Mouse (Mus musculus) MEL (cell line): ENCODE measurements around the gene Ndufa1.

Experiments used
- CTCF ChIP-seq, 3 experiments: IDR thresholded peaks in 2 of 3; conservative IDR thresholded peaks in 1 of 3; 2 replicates each; pipeline ENCODE4 v1.5.1; 2011 to 2012; ENCODE audit warnings: low read length in 3 of 3, low read depth in 2 of 3, mild to moderate bottlenecking in 2 of 3, improper control_type of control experiment in 1 of 3, inconsistent platforms in 1 of 3, mixed read lengths in 1 of 3, moderate library complexity in 1 of 3; ENCODE audit not compliant: control insufficient read depth in 1 of 3, insufficient read depth in 1 of 3, poor library complexity in 1 of 3, severe bottlenecking in 1 of 3
- POLR2AphosphoS2 ChIP-seq: IDR thresholded peaks from 2 replicates; pipeline ENCODE4 v1.6.1; 2011; ENCODE audit warnings: low read length, improper control_type of control experiment
- RCOR1 ChIP-seq: IDR thresholded peaks from 2 replicates; pipeline ENCODE4 v1.6.1; 2012; ENCODE audit warnings: low read depth, mild to moderate bottlenecking, inconsistent platforms, low read length, improper control_type of control experiment
- SMC3 ChIP-seq: IDR thresholded peaks from 2 replicates; pipeline ENCODE4 v1.6.1; 2011; ENCODE audit warnings: low read depth, low read length, improper control_type of control experiment
- USF2 ChIP-seq, 2 experiments: IDR thresholded peaks; 2 replicates each; pipeline ENCODE4 v1.6.1; 2011 to 2012; ENCODE audit warnings: improper control_type of control experiment in 2 of 2, low read length in 2 of 2, borderline replicate concordance in 1 of 2, inconsistent platforms in 1 of 2, low read depth in 1 of 2, mild to moderate bottlenecking in 1 of 2; ENCODE audit not compliant: insufficient read depth in 1 of 2

DNA sequence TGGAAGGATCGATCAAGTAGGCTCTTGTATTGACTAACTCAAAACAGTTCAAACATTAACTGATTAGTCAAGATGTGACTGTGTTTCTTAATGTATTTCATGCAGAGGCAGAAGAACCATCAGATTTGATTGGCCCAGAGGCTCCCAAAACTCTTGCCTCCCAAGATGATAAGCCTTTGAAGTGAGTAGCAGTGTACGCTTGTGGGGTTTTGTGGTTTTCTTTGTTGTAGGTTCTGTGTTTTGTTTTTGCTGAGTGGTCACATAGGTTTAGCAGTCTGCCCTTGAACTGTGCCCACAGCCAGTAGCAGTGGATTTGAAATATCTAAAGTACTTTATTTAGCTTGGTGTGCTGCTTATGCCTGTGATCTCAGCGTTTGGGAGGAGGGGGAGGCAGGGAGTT lies 49.2 kb downstream of the Ndufa1 start:
- no peak for TF ChIP-seq CTCF (IDR thresholded peaks at IDR 0.05 in 2 of 3, conservative IDR thresholded peaks at IDR 0.05 in 1 of 3; ENCODE audit: control insufficient read depth in 1 of 3, insufficient read depth in 1 of 3, low read depth in 2 of 3, low read length in 3 of 3, poor library complexity in 1 of 3, severe bottlenecking in 1 of 3)
- no peak for TF ChIP-seq USF2 (IDR thresholded peaks at IDR 0.05; ENCODE audit: borderline replicate concordance in 1 of 2, insufficient read depth in 1 of 2, low read depth in 1 of 2, low read length in 2 of 2)
- no peak for TF ChIP-seq POLR2AphosphoS2
- no peak for TF ChIP-seq RCOR1
- no peak for TF ChIP-seq SMC3
